Mouse (Mus musculus): ENCODE data around the gene Tacc2. TPM values are rescaled to one million over a fixed set of nuclear protein-coding genes. Genes with fewer than 3 reads are reported as not detected.

Gene Tacc2
- polyA plus RNA-seq, 1 experiment from 2014 or later: 53.7 TPM

DNA sequence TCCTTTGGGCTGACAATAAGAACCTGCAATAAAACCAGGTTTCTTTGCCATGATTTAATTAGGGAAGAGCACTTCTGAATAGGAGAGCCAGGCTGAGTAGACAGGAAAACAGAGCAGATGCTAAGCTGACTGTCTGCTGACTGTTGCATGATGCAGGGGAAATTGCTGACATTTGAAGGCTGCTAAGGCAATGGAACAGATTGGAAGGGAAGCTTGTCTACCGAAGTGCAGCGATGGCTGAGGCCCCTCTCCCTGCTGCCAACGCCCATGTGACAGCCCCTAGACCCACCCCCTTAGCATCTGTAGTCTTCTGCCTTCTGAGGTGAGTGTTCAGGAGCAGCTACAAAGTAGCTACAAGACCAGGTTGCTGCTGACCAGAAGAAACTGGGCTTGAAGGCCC is 148.9 kb downstream of the Tacc2 start:
- no peaks in the 10 kb centered on the region for H3K27me3 ChIP-seq (replicated peaks)

GRCm38 (mm10) chr7:130726724-130727422 is 149.6 kb downstream of the Tacc2 start:
- Histone ChIP-seq H3K27me3 (replicated peaks) (no peaks in the 10 kb centered on the region), H3K4me3 (no peak overlapping the region), H3K36me3 (peaks cover 68% of the 10 kb centered on the region), H3K9me3 (replicated peaks) (no peaks in the 10 kb centered on the region), H3K4me2 (no peak overlapping the region; the same call in 1 of the 2 replicates), H3K27ac (ENCODE audit: poor library complexity, severe bottlenecking) (peak overlapping the region; percentile 53), H3K4me1 (replicated peaks) (peaks cover 48% of the 10 kb centered on the region), H3K9ac (no peak overlapping the region)
- WGBS: 43% methylated on average over 8 of the region's 8 CpGs
- ATAC-seq (ENCODE audit: insufficient number of reproducible peaks, low FRiP score): peak; percentile 55

More for the DNA sequence above, 148.9 kb downstream of the Tacc2 start:
- no peak for ATAC-seq (ENCODE audit: insufficient number of reproducible peaks, low FRiP score)
- Histone ChIP-seq H3K27ac (ENCODE audit: poor library complexity, severe bottlenecking) (no peak overlapping the region), H3K9ac (no peak overlapping the region), H3K4me1 (replicated peaks) (peaks cover 49% of the 10 kb centered on the region), H3K4me3 (no peak overlapping the region), H3K36me3 (peaks cover 61% of the 10 kb centered on the region), H3K9me3 (replicated peaks) (no peaks in the 10 kb centered on the region), H3K4me2 (no peak overlapping the region)
- WGBS: 51% methylated on average over 3 of the region's 3 CpGs

- 77% methylated on average over 4 of the region's 4 CpGs for WGBS
- Histone ChIP-seq H3K4me2 (no peak overlapping the region), H3K4me1 (replicated peaks) (peaks cover 41% of the 10 kb centered on the region), H3K27ac (ENCODE audit: poor library complexity, severe bottlenecking) (peak overlapping the region; percentile 53; the same call in 1 of the 2 replicates), H3K9ac (no peak overlapping the region), H3K9me3 (replicated peaks) (no peaks in the 10 kb centered on the region), H3K4me3 (no peak overlapping the region), H3K27me3 (replicated peaks) (no peaks in the 10 kb centered on the region), H3K36me3 (peaks cover 65% of the 10 kb centered on the region)
- ATAC-seq (ENCODE audit: insufficient number of reproducible peaks, low FRiP score): no peak
These were observed 150.3 kb downstream of the Tacc2 start for GRCm38 (mm10) chr7:130727560-130727959.

GRCm38 (mm10) chr7:130731792-130732191 is 154.6 kb downstream of the Tacc2 start:
- H3K27ac ChIP-seq (ENCODE audit: poor library complexity, severe bottlenecking): no peak overlapping the region
- H3K36me3 ChIP-seq: peaks cover 78% of the 10 kb centered on the region
- 92% methylated on average over 7 of the region's 7 CpGs for WGBS

DNA sequence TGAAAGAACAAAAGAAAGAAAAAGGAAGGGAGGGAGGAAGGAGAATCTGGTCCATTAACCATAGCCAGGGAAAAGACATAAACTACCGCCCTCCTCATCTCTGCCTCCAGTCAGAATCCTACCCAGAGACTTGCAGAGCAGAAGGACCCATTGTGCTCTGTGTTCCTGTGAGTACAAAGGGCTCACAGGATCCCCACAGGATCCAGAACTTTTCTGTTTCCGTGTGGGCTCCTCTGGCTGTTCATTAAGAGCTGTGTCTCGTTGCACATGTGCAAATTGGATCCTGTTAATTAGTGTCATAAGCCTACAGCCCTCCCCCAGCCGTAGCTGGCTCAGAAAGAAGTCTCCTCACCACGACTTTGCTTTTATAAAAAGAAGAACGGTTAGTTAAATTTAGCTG is 155.7 kb downstream of the Tacc2 start:
- Histone ChIP-seq H3K36me3 (peaks cover 89% of the 10 kb centered on the region), H3K27me3 (replicated peaks) (no peaks in the 10 kb centered on the region), H3K4me3 (no peak overlapping the region), H3K27ac (ENCODE audit: poor library complexity, severe bottlenecking) (no peak overlapping the region), H3K4me1 (replicated peaks) (peaks cover 11% of the 10 kb centered on the region), H3K4me2 (no peak overlapping the region), H3K9me3 (replicated peaks) (no peaks in the 10 kb centered on the region), H3K9ac (no peak overlapping the region)
- WGBS: 85% methylated on average over 6 of the region's 6 CpGs
- no peak for ATAC-seq (ENCODE audit: insufficient number of reproducible peaks, low FRiP score)

More at GRCm38 (mm10) chr7:130731792-130732191, 154.6 kb downstream of the Tacc2 start:
- Histone ChIP-seq H3K4me3 (no peak overlapping the region), H3K4me1 (replicated peaks) (peaks cover 22% of the 10 kb centered on the region), H3K4me2 (no peak overlapping the region), H3K27me3 (replicated peaks) (no peaks in the 10 kb centered on the region), H3K9ac (no peak overlapping the region; the same call in 1 of the 2 replicates), H3K9me3 (replicated peaks) (no peaks in the 10 kb centered on the region)
- ATAC-seq (ENCODE audit: insufficient number of reproducible peaks, low FRiP score): no peak

GRCm38 (mm10) chr7:130733423-130733822 is 156.2 kb downstream of the Tacc2 start:
- Histone ChIP-seq H3K27ac (ENCODE audit: poor library complexity, severe bottlenecking) (no peak overlapping the region), H3K27me3 (replicated peaks) (no peaks in the 10 kb centered on the region), H3K4me1 (replicated peaks) (peaks cover 14% of the 10 kb centered on the region), H3K4me2 (no peak overlapping the region), H3K4me3 (no peak overlapping the region), H3K36me3 (peaks cover 89% of the 10 kb centered on the region), H3K9ac (no peak overlapping the region), H3K9me3 (replicated peaks) (no peaks in the 10 kb centered on the region)
- no peak for ATAC-seq (ENCODE audit: insufficient number of reproducible peaks, low FRiP score)
- WGBS: 88% methylated on average over 8 of the region's 8 CpGs

- no peak for ATAC-seq (ENCODE audit: insufficient number of reproducible peaks, low FRiP score)
- Histone ChIP-seq H3K4me1 (replicated peaks) (peaks cover 11% of the 10 kb centered on the region), H3K4me3 (no peak overlapping the region), H3K9ac (no peak overlapping the region), H3K9me3 (replicated peaks) (no peaks in the 10 kb centered on the region), H3K27me3 (replicated peaks) (no peaks in the 10 kb centered on the region), H3K4me2 (no peak overlapping the region), H3K36me3 (peaks cover 89% of the 10 kb centered on the region), H3K27ac (ENCODE audit: poor library complexity, severe bottlenecking) (no peak overlapping the region)
- WGBS: 93% methylated on average over 2 of the region's 2 CpGs
These were observed 157.1 kb downstream of the Tacc2 start for GRCm38 (mm10) chr7:130734195-130734787.

DNA sequence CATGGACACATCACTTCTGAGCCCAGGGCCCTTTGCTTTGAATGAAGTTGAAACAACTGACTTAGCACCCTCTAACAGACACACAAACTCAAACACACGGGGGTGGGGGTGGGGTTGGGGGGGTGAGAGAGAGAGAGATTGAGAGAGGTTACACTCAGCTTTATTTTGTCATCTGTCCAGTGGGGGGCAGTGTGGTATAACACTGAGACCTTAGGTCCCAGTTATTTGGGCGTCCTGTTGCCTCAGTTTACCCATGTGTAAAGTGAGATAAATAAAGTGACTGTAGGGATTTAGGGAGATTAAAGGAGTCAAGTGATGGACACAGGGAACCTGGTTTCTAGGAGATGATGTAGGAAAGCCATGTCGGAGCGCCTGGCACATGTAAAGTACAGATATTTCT is 163.9 kb downstream of the Tacc2 start:
- H3K9me3 ChIP-seq (replicated peaks): no peaks in the 10 kb centered on the region
- no peak overlapping the region for H3K9ac ChIP-seq
- no peak for ATAC-seq (ENCODE audit: insufficient number of reproducible peaks, low FRiP score)
- WGBS: 79% methylated on average over 4 of the region's 4 CpGs
- peaks cover 8% of the 10 kb centered on the region for H3K4me1 ChIP-seq (replicated peaks)
- no peaks in the 10 kb centered on the region for H3K27me3 ChIP-seq (replicated peaks)
- H3K36me3 ChIP-seq: peaks cover 96% of the 10 kb centered on the region
- no peak overlapping the region for H3K4me3 ChIP-seq
- H3K27ac ChIP-seq (ENCODE audit: poor library complexity, severe bottlenecking): no peak overlapping the region
- H3K4me2 ChIP-seq: no peak overlapping the region

DNA sequence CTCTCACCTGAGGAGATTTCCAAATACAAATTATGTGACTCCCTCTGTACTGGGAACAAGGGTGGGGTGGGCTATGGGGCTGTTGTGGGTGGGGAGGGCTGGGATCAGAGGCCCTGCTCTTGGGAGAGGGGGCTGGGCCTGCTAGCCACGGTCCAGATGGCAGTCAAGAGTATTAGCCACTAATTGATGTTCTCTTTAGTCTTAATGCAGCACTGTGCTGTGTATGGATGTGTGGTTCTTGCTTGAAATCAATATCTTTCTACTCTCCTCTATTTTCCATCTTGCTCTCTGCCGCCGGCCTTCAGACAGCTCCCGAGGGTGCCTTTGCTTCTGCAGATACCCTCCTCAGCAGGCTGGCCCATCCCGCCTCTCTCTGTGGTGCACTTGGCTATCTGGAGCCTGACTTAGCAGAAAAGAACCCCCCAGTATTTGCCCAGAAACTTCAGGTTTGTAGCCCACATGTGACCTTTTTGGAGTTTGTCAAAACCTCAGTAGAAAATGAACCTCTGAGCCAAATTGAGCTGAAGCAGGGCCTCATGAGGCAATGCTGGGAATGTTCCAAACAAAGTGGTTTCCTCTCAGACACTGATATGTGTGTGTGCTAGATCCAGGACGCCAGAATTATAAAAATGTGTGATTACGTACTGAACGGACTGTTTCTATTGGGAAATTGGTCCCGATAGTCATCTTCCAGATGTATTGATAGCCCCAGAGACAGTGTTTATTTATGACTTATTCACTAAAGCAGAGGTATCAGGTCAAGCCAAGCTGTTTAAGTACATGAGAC is 166.2 kb downstream of the Tacc2 start:
- Histone ChIP-seq H3K9ac (no peak overlapping the region), H3K27me3 (replicated peaks) (no peaks in the 10 kb centered on the region), H3K4me3 (no peak overlapping the region), H3K9me3 (replicated peaks) (no peaks in the 10 kb centered on the region), H3K4me2 (no peak overlapping the region), H3K36me3 (peaks cover 94% of the 10 kb centered on the region), H3K4me1 (replicated peaks) (peaks cover 14% of the 10 kb centered on the region), H3K27ac (ENCODE audit: poor library complexity, severe bottlenecking) (no peak overlapping the region)
- no peak for ATAC-seq (ENCODE audit: insufficient number of reproducible peaks, low FRiP score)
- WGBS: 83% methylated on average over 9 of the region's 9 CpGs

GRCm38 (mm10) chr7:130749165-130749564 is 171.9 kb downstream of the Tacc2 start:
- Histone ChIP-seq H3K9me3 (replicated peaks) (no peaks in the 10 kb centered on the region), H3K27me3 (replicated peaks) (no peaks in the 10 kb centered on the region), H3K27ac (ENCODE audit: poor library complexity, severe bottlenecking) (no peak overlapping the region), H3K9ac (no peak overlapping the region), H3K4me1 (replicated peaks) (peaks cover 44% of the 10 kb centered on the region), H3K36me3 (peaks cover 88% of the 10 kb centered on the region), H3K4me3 (no peak overlapping the region), H3K4me2 (no peak overlapping the region)
- no peak for ATAC-seq (ENCODE audit: insufficient number of reproducible peaks, low FRiP score)
- 82% methylated on average over 4 of the region's 4 CpGs for WGBS
